In genomic region chr15:77102685-77103084, GRCm38 (mm10) we compare ENCODE assay signal across 28 mouse cellular contexts. TPM values are rescaled to one million over a fixed set of nuclear protein-coding genes. Genes with fewer than 3 reads are reported as not detected.
A peak's percentile ranks its signal among the peaks of the same experiment; 100 is the strongest.
DNase-seq lines count a peak whose midpoint lies in the region; TF ChIP-seq lines count a peak whose summit lies in the region.
"Had no signal": no experiment of that assay in that cellular context is flagged by ENCODE, and none has a peak within 500 bp of the region (broad histone marks: within the 10 kb centered on the region; RNA-seq: fewer than 3 reads in every experiment).

No protein-coding gene starts in this region.

- H3ac ChIP-seq in myocyte (ENCODE audit: control insufficient read depth, insufficient read length), result no peak overlapping the region

- no peak overlapping the region for H3K4me2 ChIP-seq in myocyte (ENCODE audit: low read depth)
- H3K4me2 ChIP-seq: embryonic facial prominence, embryonic 12.5 days; forebrain, embryonic 13.5 days; forebrain, embryonic 15.5 days had no signal

- 93% methylated on average over 5 of the region's 5 CpGs for WGBS in limb, embryonic 10.5 days

- no peak for TF ChIP-seq CTCF in layer of hippocampus, adult 2 months (conservative IDR thresholded peaks at IDR 0.05)

- no peak for TF ChIP-seq POLR2A in myocyte (IDR thresholded peaks at IDR 0.05; ENCODE audit: insufficient read length, low read depth)

- H3K79me2 ChIP-seq in myocyte (ENCODE audit: control insufficient read depth, insufficient read depth), result peaks cover 49% of the 10 kb centered on the region

- peaks cover 17% of the 10 kb centered on the region; the same call in 1 of the 2 replicates for H3K4me1 ChIP-seq in limb, embryonic 10.5 days

- H3K36me3 ChIP-seq in myocyte (ENCODE audit: control insufficient read depth, insufficient read depth), result peaks cover 95% of the 10 kb centered on the region
- peaks cover 62% of the 10 kb centered on the region for H3K36me3 ChIP-seq in limb, embryonic 10.5 days
- H3K36me3 ChIP-seq: G1E had no signal

- DNase-seq in layer of hippocampus, adult 2 months (ENCODE audit: low spot score in 2 of 2), result no peak
- no peak for DNase-seq in layer of hippocampus, adult 8-10 months (ENCODE audit: low spot score in 2 of 2)
- DNase-seq in R1 (ENCODE audit: low read depth, low spot score), result peak; percentile 84
- DNase-seq in frontal cortex, postnatal 14 days (ENCODE audit: low spot score in 2 of 2), result no peak
- no peak for DNase-seq in limb, embryonic 10.5 days (ENCODE audit: low spot score)
- DNase-seq: adrenal gland, adult 2 months; adrenal gland, postnatal 10 days; adrenal gland, postnatal 25 days; B cell, adult 2 months; cerebellum, adult 11 months; cerebellum, adult 18-20 months; cerebellum, adult 8-10 months; cerebellum, adult 9-11 months; cerebellum, postnatal 14 days; cerebellum, postnatal 36 days; embryo, embryonic 11 days; forebrain, postnatal 0 days had no signal

- no peaks in the 10 kb centered on the region for H3K27me3 ChIP-seq in myocyte (ENCODE audit: control insufficient read depth, insufficient read depth, insufficient read length)
- H3K27me3 ChIP-seq in limb, embryonic 10.5 days (ENCODE audit: low read depth, poor library complexity, severe bottlenecking), result no peaks in the 10 kb centered on the region
- H3K27me3 ChIP-seq: embryonic facial prominence, embryonic 12.5 days; forebrain, embryonic 13.5 days; forebrain, embryonic 15.5 days; Patski had no signal

- no peaks in the 10 kb centered on the region for H3K9me3 ChIP-seq in limb, embryonic 10.5 days (replicated peaks)
- H3K9me3 ChIP-seq: embryonic facial prominence, embryonic 12.5 days; forebrain, embryonic 13.5 days; forebrain, embryonic 15.5 days; G1E had no signal

- no peak overlapping the region for H3K4me3 ChIP-seq in layer of hippocampus, adult 2 months
- H3K4me3 ChIP-seq in myocyte, result no peak overlapping the region
- H3K4me3 ChIP-seq in limb, embryonic 10.5 days, result no peak overlapping the region
- H3K4me3 ChIP-seq: embryonic facial prominence, embryonic 12.5 days; forebrain, embryonic 13.5 days; forebrain, embryonic 15.5 days had no signal

- H3K27ac ChIP-seq in layer of hippocampus, adult 2 months, result peak overlapping the region; percentile 23; the same call in 1 of the 2 replicates
- no peak overlapping the region for H3K27ac ChIP-seq in limb, embryonic 10.5 days
- H3K27ac ChIP-seq: embryonic facial prominence, embryonic 12.5 days; forebrain, embryonic 13.5 days; forebrain, embryonic 15.5 days had no signal

TF ChIP-seq in myocyte, 11 proteins besides CTCF, POLR2A, EP300 and RAD21:
- TF ChIP-seq MYOG (IDR thresholded peaks at IDR 0.05; ENCODE audit: control insufficient read depth in 1 of 3, insufficient read depth in 1 of 3, insufficient read length in 2 of 3, low read depth in 2 of 3), result no peak
- no peak for TF ChIP-seq USF1 (IDR thresholded peaks at IDR 0.05; ENCODE audit: low read depth)
- no peak for TF ChIP-seq MYOD1 (IDR thresholded peaks at IDR 0.05; ENCODE audit: control insufficient read depth in 1 of 3, insufficient read length in 2 of 3, low read depth in 2 of 3)
- TF ChIP-seq POLR2AphosphoS2 (IDR thresholded peaks at IDR 0.05; ENCODE audit: insufficient read length, low read depth), result peak; percentile 63
- no peak for TF ChIP-seq TCF12 (IDR thresholded peaks at IDR 0.05; ENCODE audit: insufficient read depth, poor library complexity, severe bottlenecking)
- TF ChIP-seq CEBPB (IDR thresholded peaks at IDR 0.05; ENCODE audit: insufficient read depth, poor library complexity, severe bottlenecking), result no peak
- TF ChIP-seq SRF (IDR thresholded peaks at IDR 0.05; ENCODE audit: control insufficient read depth, insufficient read length, low read depth), result no peak
- no peak for TF ChIP-seq REST (IDR thresholded peaks at IDR 0.05; ENCODE audit: insufficient read depth, insufficient read length)
TF ChIP-seq in myocyte: peak in this region for 1.

RNA-seq across cellular contexts. Expression of gene Mb, which starts 52.2 kb away (rescaled TPM):
- total RNA-seq in layer of hippocampus, adult 2 months (2021), result under 1 TPM in 1 of 2 experiments, not detected in 1; 0.49 TPM
- total RNA-seq in layer of hippocampus, adult 8-10 months (2022), result 1 to 10 TPM in 1 of 4 experiments, under 1 TPM in 2, not detected in 1; 0.31 to 2.2 (median 0.52) TPM
- 1,055 TPM for polyA plus RNA-seq in myocyte (2012; fragmentation: generic; extraction: Trizol)
- polyA plus RNA-seq in limb, embryonic 10.5 days (2016; fragmentation: Nextera tagmentation; extraction: Ambion mirVana), result 0.44 and 0.60 TPM in 2 replicates
- total RNA-seq: CH12.LX; common myeloid progenitor, adult 5-6 weeks; G1E had no signal
- polyA plus RNA-seq: activated CD4-positive, CD25-positive, alpha-beta regulatory T cell, adult 4 months; adrenal gland, adult 2 months; CD4-positive, CD25-positive, alpha-beta regulatory T cell, adult 4 months; forebrain, embryonic 11.5 days; forebrain, embryonic 13.5 days; forebrain, embryonic 15.5 days; G1E; Patski had no signal

RNA-seq across cellular contexts. Expression of gene Apol6, which starts 58.2 kb away (rescaled TPM):
- total RNA-seq in layer of hippocampus, adult 2 months (2021), result not detected
- under 1 TPM in 1 of 4 experiments, not detected in 3; 0.47 TPM for total RNA-seq in layer of hippocampus, adult 8-10 months (2022)
- polyA plus RNA-seq in myocyte (2012; fragmentation: generic; extraction: Trizol), result 4.8 TPM
- 0.14 TPM in 1 of 2 replicates, not detected in the other for polyA plus RNA-seq in limb, embryonic 10.5 days (2016; fragmentation: Nextera tagmentation; extraction: Ambion mirVana)
- total RNA-seq: CH12.LX; common myeloid progenitor, adult 5-6 weeks had no signal
- polyA plus RNA-seq: activated CD4-positive, CD25-positive, alpha-beta regulatory T cell, adult 4 months; CD4-positive, CD25-positive, alpha-beta regulatory T cell, adult 4 months; forebrain, embryonic 11.5 days; forebrain, embryonic 13.5 days; forebrain, embryonic 15.5 days; forebrain, postnatal 0 days; G1E had no signal
